Mouse (Mus musculus) midbrain, embryonic 15.5 days (tissue): ENCODE data around the gene Glod5. TPM values are rescaled to one million over a fixed set of nuclear protein-coding genes. Genes with fewer than 3 reads are reported as not detected.
"Not testable (repeated sequence)": the region's sequence is repeated elsewhere in the genome, so short reads cannot be mapped to it uniquely, and the experiment has no call there.

Experiments
- ATAC-seq: fragments of 200-750 bp; cut with Nextera tagmentation; replicated peaks from 2 replicates; pipeline ENCODE4 v1.8.0; 2017; ENCODE audit warnings: moderate TSS enrichment
- H3K27ac ChIP-seq: fragments of 300-500 bp; sonication (generic); 2 replicates; pipeline ENCODE4 v1.5.1; 2015; ENCODE audit warnings: mild to moderate bottlenecking, inconsistent platforms
- H3K27me3 ChIP-seq: fragments of 300-500 bp; sonication (generic); replicated peaks from 2 replicates; pipeline ENCODE4 v1.6.1; 2015; ENCODE audit warnings: inconsistent platforms
- H3K36me3 ChIP-seq: fragments of 300-500 bp; sonication (generic); replicated peaks from 2 replicates; pipeline ENCODE4 v1.6.1; 2015; ENCODE audit warnings: inconsistent platforms
- H3K4me1 ChIP-seq: fragments of 300-500 bp; sonication (generic); 2 replicates; pipeline ENCODE4 v1.6.1; 2015; ENCODE audit warnings: inconsistent platforms
- H3K4me2 ChIP-seq: fragments of 300-500 bp; sonication (generic); 2 replicates; pipeline ENCODE4 v1.6.1; 2015; ENCODE audit warnings: inconsistent platforms, mild to moderate bottlenecking, moderate library complexity
- H3K4me3 ChIP-seq: fragments of 300-500 bp; sonication (generic); 2 replicates; pipeline ENCODE4 v1.5.1; 2015; ENCODE audit warnings: mild to moderate bottlenecking, inconsistent platforms
- H3K9ac ChIP-seq: fragments of 300-500 bp; sonication (generic); 2 replicates; pipeline ENCODE4 v1.6.1; 2015; ENCODE audit warnings: mild to moderate bottlenecking, inconsistent platforms
- H3K9me3 ChIP-seq: fragments of 300-500 bp; sonication (generic); 2 replicates; pipeline ENCODE4 v1.6.1; 2016; ENCODE audit warnings: inconsistent platforms
- WGBS: fragments of 180-500 bp; shearing (Covaris S2); methylation state at CpG from one replicate; pipeline ENCODE4 v1.1.7; 2015; ENCODE audit warnings: mixed read lengths; 5-methylcytosine and 5-hydroxymethylcytosine counted together
- polyA plus RNA-seq: library from polyadenylated mRNA; unstranded; fragments of >200 nt; fragmentation: Nextera tagmentation; extraction: Ambion mirVana; gene quantifications from 2 replicates; pipeline ENCODE4 v1.2.1, GENCODE M21; 2015

Gene Glod5
- polyA plus RNA-seq, result 0.27 and 0.46 TPM in 2 replicates

DNA sequence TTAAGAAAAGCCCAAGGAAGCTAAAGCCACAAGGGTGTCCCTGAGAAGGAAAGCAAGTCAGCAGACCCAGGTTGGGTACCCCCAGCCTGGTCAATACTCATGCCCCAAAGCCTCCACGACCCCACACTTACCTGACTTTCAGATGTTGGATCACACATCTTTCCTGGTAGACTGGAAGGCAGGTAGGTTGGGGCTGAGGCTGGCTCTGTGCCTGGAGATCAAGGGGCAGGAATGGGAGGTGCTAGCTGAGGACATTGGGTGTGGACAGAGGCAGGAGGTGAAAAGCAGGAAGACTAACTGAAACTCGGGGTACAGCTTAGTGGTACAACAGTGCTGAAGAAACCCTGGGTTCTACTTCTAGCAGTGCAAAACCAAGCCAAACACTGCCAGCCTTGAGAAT is at the start of gene Glod5:
Gene Glod5, minus strand, starts transcription at position 207 of the 400 bp plus-strand sequence.
- Histone ChIP-seq H3K27me3 (no peaks in the 10 kb centered on the region), H3K4me1 (no peaks in the 10 kb centered on the region), H3K9ac (no peak within 1 kb of the TSS), H3K4me3 (no peak within 1 kb of the TSS), H3K4me2 (no peak within 1 kb of the TSS), H3K9me3 (no peaks in the 10 kb centered on the region), H3K36me3 (no peaks in the 10 kb centered on the region), H3K27ac (no peak within 1 kb of the TSS)
- no peak for ATAC-seq
- WGBS, result 59% methylated on average over 2 of the region's 2 CpGs

- not testable (repeated sequence) for H3K36me3 ChIP-seq, ATAC-seq
Measured at GRCm38 (mm10) chrX:8051044-8051781, 32.9 kb upstream of the Glod5 start.

GRCm38 (mm10) chrX:8033009-8033408 is 14.7 kb upstream of the Glod5 start:
- no peak for ATAC-seq
- H3K27ac ChIP-seq, result no peak overlapping the region
- H3K36me3 ChIP-seq, result no peaks in the 10 kb centered on the region
- H3K9ac ChIP-seq, result no peak overlapping the region
- no peaks in the 10 kb centered on the region for H3K4me1 ChIP-seq
- no peaks in the 10 kb centered on the region for H3K9me3 ChIP-seq
- H3K4me3 ChIP-seq, result no peak overlapping the region
- no peaks in the 10 kb centered on the region for H3K27me3 ChIP-seq
- 85% methylated on average over 1 of the region's 1 CpGs for WGBS
- no peak overlapping the region for H3K4me2 ChIP-seq

More at GRCm38 (mm10) chrX:8051044-8051781, 32.9 kb upstream of the Glod5 start:
- not testable (repeated sequence) for H3K27ac ChIP-seq, H3K4me1 ChIP-seq, H3K27me3 ChIP-seq, H3K4me2 ChIP-seq, H3K4me3 ChIP-seq, H3K9me3 ChIP-seq, H3K9ac ChIP-seq
- WGBS, result 85% methylated on average over 8 of the region's 8 CpGs

GRCm38 (mm10) chrX:8026811-8027210 is 8.5 kb upstream of the Glod5 start:
- Histone ChIP-seq H3K4me1 (no peaks in the 10 kb centered on the region), H3K36me3 (no peaks in the 10 kb centered on the region), H3K4me3 (no peak overlapping the region), H3K27ac (no peak overlapping the region), H3K9ac (no peak overlapping the region), H3K9me3 (no peaks in the 10 kb centered on the region), H3K4me2 (no peak overlapping the region), H3K27me3 (no peaks in the 10 kb centered on the region)
- no peak for ATAC-seq
- WGBS, result 81% methylated on average over 4 of the region's 4 CpGs

DNA sequence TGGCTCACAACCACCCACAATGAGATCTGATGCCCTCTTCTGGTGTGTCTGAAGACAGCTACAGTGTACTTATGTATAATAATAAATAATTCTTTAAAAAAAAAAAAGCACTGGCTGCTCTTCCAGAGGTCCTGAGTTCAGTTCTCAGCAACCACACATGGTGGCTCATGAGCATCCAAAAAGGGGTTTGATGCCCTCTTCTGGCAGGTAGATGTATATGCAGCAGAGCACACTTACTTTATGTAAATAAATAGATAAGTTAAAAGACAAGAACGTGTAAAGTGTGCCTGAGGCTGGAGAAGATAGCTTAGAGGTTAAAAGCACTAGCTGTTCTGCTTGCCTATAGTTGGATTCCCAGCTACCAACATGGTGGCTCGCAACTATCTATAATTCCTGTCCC is 6.5 kb upstream of the Glod5 start:
- H3K9me3 ChIP-seq, result no peaks in the 10 kb centered on the region
- 67% methylated on average over 2 of the region's 2 CpGs for WGBS
- no peaks in the 10 kb centered on the region for H3K27me3 ChIP-seq
- H3K9ac ChIP-seq, result no peak overlapping the region
- H3K4me1 ChIP-seq, result no peaks in the 10 kb centered on the region
- no peaks in the 10 kb centered on the region for H3K36me3 ChIP-seq
- no peak overlapping the region for H3K4me2 ChIP-seq
- H3K4me3 ChIP-seq, result no peak overlapping the region
- ATAC-seq, result no peak
- H3K27ac ChIP-seq, result no peak overlapping the region

GRCm38 (mm10) chrX:8020111-8020778 is 2.0 kb upstream of the Glod5 start:
- Histone ChIP-seq H3K27me3 (no peaks in the 10 kb centered on the region), H3K9me3 (no peaks in the 10 kb centered on the region), H3K4me1 (no peaks in the 10 kb centered on the region), H3K4me2 (no peak overlapping the region), H3K36me3 (no peaks in the 10 kb centered on the region), H3K4me3 (no peak overlapping the region), H3K9ac (no peak overlapping the region), H3K27ac (no peak overlapping the region)
- ATAC-seq, result no peak
- WGBS, result 56% methylated on average over 2 of the region's 2 CpGs

DNA sequence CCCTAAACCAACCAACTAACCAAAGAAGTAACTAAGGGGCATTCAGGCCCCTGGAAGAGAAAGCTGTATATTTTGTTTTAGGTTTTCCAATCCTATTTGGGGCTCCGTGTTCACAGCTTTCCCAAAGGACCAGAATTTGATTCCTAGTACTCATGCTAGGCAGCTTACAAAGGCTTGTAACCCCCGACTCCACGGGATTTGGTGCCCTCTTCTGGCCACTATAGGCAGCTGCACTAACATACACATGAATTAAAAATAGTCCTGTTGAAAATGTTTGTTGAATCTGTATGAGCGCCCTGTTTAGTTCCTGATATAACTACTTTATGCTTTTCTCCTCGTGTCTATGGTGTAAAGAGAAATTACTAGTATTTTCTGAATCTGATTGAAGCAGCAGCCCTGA is 1.1 kb downstream of the Glod5 start:
- Histone ChIP-seq H3K27me3 (no peaks in the 10 kb centered on the region), H3K4me1 (no peaks in the 10 kb centered on the region), H3K4me2 (no peak overlapping the region), H3K4me3 (no peak overlapping the region), H3K9ac (no peak overlapping the region), H3K36me3 (no peaks in the 10 kb centered on the region), H3K9me3 (no peaks in the 10 kb centered on the region), H3K27ac (no peak overlapping the region)
- WGBS, result 12% methylated on average over 5 of the region's 5 CpGs
- ATAC-seq, result no peak

DNA sequence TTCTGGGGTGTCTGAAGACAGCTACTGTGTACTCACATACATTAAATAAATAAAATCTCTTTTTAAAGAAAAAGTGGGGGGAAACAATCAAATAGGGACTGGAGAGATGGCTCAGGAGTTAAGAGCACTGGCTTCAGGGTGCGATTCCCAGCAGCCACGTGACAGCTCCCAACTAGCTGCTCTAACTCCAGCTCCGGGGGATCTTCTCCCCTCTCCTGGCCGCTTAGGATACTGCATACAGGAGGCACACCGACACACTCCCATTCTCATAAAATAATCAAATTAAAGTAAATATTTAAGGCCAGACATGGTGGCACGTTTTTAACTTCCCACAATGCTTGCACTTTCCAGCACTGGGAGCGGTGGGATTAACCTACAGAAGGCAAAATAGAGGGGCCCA is 2.6 kb downstream of the Glod5 start:
- not testable (repeated sequence) for H3K9ac ChIP-seq, H3K27me3 ChIP-seq, H3K4me3 ChIP-seq, H3K4me1 ChIP-seq, H3K36me3 ChIP-seq, H3K27ac ChIP-seq, ATAC-seq, H3K9me3 ChIP-seq, H3K4me2 ChIP-seq
- 24% methylated on average over 7 of the region's 7 CpGs for WGBS

DNA sequence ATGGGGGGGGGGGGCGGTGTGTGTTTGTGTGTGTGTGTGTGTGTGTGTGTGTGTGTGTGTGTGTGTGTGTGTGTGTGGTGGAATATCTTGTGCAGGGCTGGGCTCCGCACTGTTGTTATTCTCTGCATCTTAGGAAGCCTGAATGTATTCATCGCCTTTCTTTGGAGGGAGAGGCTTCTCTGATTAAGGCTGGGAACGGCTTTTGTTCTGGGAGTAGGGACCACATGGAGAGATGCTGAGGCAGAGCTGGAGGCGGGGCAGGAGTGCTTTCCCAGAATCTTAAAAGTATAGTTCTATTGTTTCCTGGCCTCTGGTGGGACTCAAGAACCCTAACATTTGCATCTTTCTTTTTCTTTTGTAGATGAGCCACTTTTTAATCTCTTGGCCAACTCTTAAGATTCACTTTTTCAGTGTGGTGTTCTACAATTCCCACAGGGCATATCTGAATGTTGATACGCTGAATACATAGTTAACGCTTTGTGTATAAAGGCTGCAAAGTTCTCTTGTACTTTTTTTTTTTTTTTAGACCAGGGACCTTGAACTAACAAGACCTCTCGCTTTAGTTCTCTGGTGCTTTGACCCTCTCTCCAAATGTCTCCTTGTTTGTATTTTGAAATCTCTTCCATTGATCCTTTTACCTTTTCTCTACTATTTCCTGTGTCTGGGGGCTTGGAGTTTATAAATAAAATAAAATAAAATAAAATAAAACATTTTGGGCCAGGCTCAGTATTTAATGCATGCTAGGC is 4.5 kb downstream of the Glod5 start:
- no peak overlapping the region for H3K27ac ChIP-seq
- 26% methylated on average over 7 of the region's 8 CpGs for WGBS
- no peak for ATAC-seq

GRCm38 (mm10) chrX:8013157-8013556 is 5.1 kb downstream of the Glod5 start:
- H3K9me3 ChIP-seq, result no peaks in the 10 kb centered on the region
- no peak overlapping the region for H3K4me2 ChIP-seq
- WGBS, result 14% methylated on average over 2 of the region's 2 CpGs
- no peaks in the 10 kb centered on the region for H3K4me1 ChIP-seq
- H3K4me3 ChIP-seq, result no peak overlapping the region
- H3K9ac ChIP-seq, result no peak overlapping the region
- H3K27ac ChIP-seq, result no peak overlapping the region
- no peak for ATAC-seq
- H3K27me3 ChIP-seq, result no peaks in the 10 kb centered on the region
- H3K36me3 ChIP-seq, result no peaks in the 10 kb centered on the region

More for the DNA sequence above, 4.5 kb downstream of the Glod5 start:
- Histone ChIP-seq H3K9ac (no peak overlapping the region), H3K4me2 (no peak overlapping the region), H3K4me3 (no peak overlapping the region), H3K9me3 (no peaks in the 10 kb centered on the region), H3K4me1 (no peaks in the 10 kb centered on the region), H3K36me3 (no peaks in the 10 kb centered on the region), H3K27me3 (no peaks in the 10 kb centered on the region)

DNA sequence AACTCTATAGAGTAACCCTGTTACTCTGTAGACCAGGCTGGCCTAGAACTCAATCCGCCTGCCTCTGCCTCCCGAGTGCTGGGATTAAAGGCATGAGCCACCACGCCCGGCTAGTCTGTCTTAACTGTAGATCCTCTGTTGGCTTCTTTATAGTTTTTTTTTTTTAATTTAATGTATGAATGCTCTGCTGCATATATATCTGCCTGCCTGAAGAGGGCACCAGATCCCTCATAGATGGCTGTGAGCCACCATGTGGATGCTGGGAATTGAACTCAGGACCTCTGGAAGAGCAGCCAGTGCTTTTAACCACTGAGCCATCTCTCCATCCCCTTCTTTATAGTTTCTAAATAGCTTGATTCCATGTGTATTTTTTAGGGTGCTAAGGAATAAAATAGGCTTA is 8.9 kb downstream of the Glod5 start:
- not testable (repeated sequence) for H3K27me3 ChIP-seq, H3K9ac ChIP-seq, H3K36me3 ChIP-seq, H3K27ac ChIP-seq, H3K4me1 ChIP-seq, H3K4me2 ChIP-seq, ATAC-seq, H3K9me3 ChIP-seq, H3K4me3 ChIP-seq
- WGBS, result 92% methylated on average over 4 of the region's 4 CpGs

DNA sequence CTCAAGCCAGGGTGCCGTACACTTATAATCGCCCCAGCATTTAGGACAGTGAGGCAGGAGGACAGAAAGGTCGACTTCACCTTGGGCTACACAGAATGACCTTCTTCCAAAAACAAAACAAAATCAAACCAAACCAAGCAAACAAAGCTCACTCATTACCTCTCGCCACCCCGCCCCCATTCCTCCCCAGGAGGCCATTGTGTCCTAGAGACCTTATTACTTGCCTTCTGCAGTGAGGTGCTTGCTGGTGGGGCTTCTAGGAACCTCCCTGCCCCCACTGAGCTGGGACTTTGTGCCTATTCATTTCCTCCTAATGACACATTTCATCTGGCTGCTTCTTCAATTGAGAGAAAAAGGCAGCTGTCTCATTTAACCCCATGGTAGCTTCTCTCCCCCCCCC is 9.7 kb downstream of the Glod5 start:
- Histone ChIP-seq H3K9me3 (no peaks in the 10 kb centered on the region), H3K36me3 (no peaks in the 10 kb centered on the region), H3K4me3 (no peak overlapping the region), H3K4me2 (no peak overlapping the region), H3K9ac (no peak overlapping the region), H3K27me3 (no peaks in the 10 kb centered on the region), H3K4me1 (no peaks in the 10 kb centered on the region), H3K27ac (no peak overlapping the region)
- WGBS, result 36% methylated on average over 5 of the region's 5 CpGs
- ATAC-seq, result no peak
